Mouse (Mus musculus) E14TG2a.4 (cell line): ENCODE measurements around the gene Gm43191.

Source experiments
- CTCF ChIP-seq: conservative IDR thresholded peaks from 2 replicates; pipeline ENCODE4 v1.5.1; 2014; ENCODE audit warnings: low read length
- NANOG ChIP-seq: IDR thresholded peaks from 2 replicates; pipeline ENCODE4 v1.6.1; 2014; ENCODE audit warnings: borderline replicate concordance, low read length, mixed read lengths

- TF ChIP-seq CTCF (no peak), NANOG (no peak)
Measured at GRCm38 (mm10) chr3:116622641-116623040, 58.4 kb downstream of the Gm43191 start.
